Mouse (Mus musculus) adrenal gland, postnatal 0 days (tissue): ENCODE results near the gene Kcnmb1. TPM values are rescaled to one million over a fixed set of nuclear protein-coding genes. Genes with fewer than 3 reads are reported as not detected.

Experiments
- polyA plus RNA-seq: library from polyadenylated mRNA; unstranded; fragments of >200 nt; fragmentation: Nextera tagmentation; extraction: Ambion mirVana; gene quantifications from 2 replicates; pipeline ENCODE4 v1.2.1, GENCODE M21; 2015

Gene Kcnmb1
- 0.05 TPM in 1 of 2 replicates, not detected in the other for polyA plus RNA-seq

GRCm38 (mm10) chr11:33962688-33963407, at the start of gene Kcnmb1:
TSS of gene Kcnmb1 (plus strand) at chr11:33963013.

GRCm38 (mm10) chr11:33992938-33993337, 30.1 kb downstream of the Kcnmb1 start, which contains the start of gene Kcnip1:
TSS of gene Kcnip1 (minus strand) at chr11:33993152.

Other genes starting within 250 kb of the Kcnmb1 start
- 11.5 and 15.7 TPM in 2 replicates for gene Kcnip1, start 30.1 kb downstream of the Kcnmb1 start, polyA plus RNA-seq
- 2.5 and 3.3 TPM in 2 replicates for gene Lcp2, start 83.9 kb downstream of the Kcnmb1 start, polyA plus RNA-seq
- 1.7 TPM in 1 of 2 replicates, not detected in the other for gene 4930469K13Rik, start 135.5 kb downstream of the Kcnmb1 start, polyA plus RNA-seq
- gene Foxi1, start 245.1 kb downstream of the Kcnmb1 start, polyA plus RNA-seq = 0.11 and 0.32 TPM in 2 replicates